Mouse (Mus musculus) lung, postnatal 4 days (tissue): Measurements from ENCODE around the gene Irx3.

Experiments
- DNase-seq, 2 experiments: peaks; one replicate each; pipeline ENCODE4 v3.0.0; 2021

The Irx3 gene

GRCm38 (mm10) chr8:91801241-91801811 is 541 bp downstream of the Irx3 start:
- DNase-seq, result peak; percentile 78 to 90

GRCm38 (mm10) chr8:91800523-91801240 is 1.2 kb downstream of the Irx3 start:
- DNase-seq, result peak; percentile 33 to 41

GRCm38 (mm10) chr8:91799681-91800522 is 2.0 kb downstream of the Irx3 start:
- DNase-seq, result peak; percentile 30 to 48

- peak in 1 of 2 experiments; percentile 17 for DNase-seq
Measured at GRCm38 (mm10) chr8:91799016-91799581, 2.8 kb downstream of the Irx3 start.

GRCm38 (mm10) chr8:91797626-91798271 is 4.1 kb downstream of the Irx3 start:
- DNase-seq, result peak; percentile 69 to 79

GRCm38 (mm10) chr8:91793846-91794245 is 8.0 kb downstream of the Irx3 start:
- DNase-seq, result no peak

GRCm38 (mm10) chr8:91787194-91787895 is 14.5 kb downstream of the Irx3 start:
- DNase-seq, result no peak

GRCm38 (mm10) chr8:91782940-91783339 is 18.9 kb downstream of the Irx3 start:
- no peak for DNase-seq

- no peak for DNase-seq
Measured at GRCm38 (mm10) chr8:91782201-91782600, 19.7 kb downstream of the Irx3 start.

GRCm38 (mm10) chr8:91780648-91781047 is 21.2 kb downstream of the Irx3 start:
- no peak for DNase-seq

GRCm38 (mm10) chr8:91768857-91769256 is 33.0 kb downstream of the Irx3 start:
- DNase-seq, result no peak

GRCm38 (mm10) chr8:91765411-91766034 is 36.3 kb downstream of the Irx3 start:
- DNase-seq, result no peak

GRCm38 (mm10) chr8:91755566-91755965 is 46.3 kb downstream of the Irx3 start:
- no peak for DNase-seq

- DNase-seq, result no peak
Measured at GRCm38 (mm10) chr8:91755062-91755461, 46.8 kb downstream of the Irx3 start.

- DNase-seq, result no peak
Measured at GRCm38 (mm10) chr8:91750794-91751125, 51.1 kb downstream of the Irx3 start.

- peak in 1 of 2 experiments; percentile 23 for DNase-seq
Measured at GRCm38 (mm10) chr8:91750096-91750793, 51.6 kb downstream of the Irx3 start.

- DNase-seq, result no peak
Measured at GRCm38 (mm10) chr8:91749412-91749811, 52.5 kb downstream of the Irx3 start.
